Mouse (Mus musculus): ENCODE data around the gene Bmper.

GRCm38 (mm10) chr9:23460721-23461120 is 237.8 kb downstream of the Bmper start:
- TF ChIP-seq TAL1 (IDR thresholded peaks at IDR 0.05; ENCODE audit: low read length) (no peak), GATA1 (IDR thresholded peaks at IDR 0.05; ENCODE audit: low read length) (no peak)

All from erythroblast, embryonic 14.5 days (primary cell).